ENCODE assay signal across 1 mouse cellular context in the genomic region with DNA sequence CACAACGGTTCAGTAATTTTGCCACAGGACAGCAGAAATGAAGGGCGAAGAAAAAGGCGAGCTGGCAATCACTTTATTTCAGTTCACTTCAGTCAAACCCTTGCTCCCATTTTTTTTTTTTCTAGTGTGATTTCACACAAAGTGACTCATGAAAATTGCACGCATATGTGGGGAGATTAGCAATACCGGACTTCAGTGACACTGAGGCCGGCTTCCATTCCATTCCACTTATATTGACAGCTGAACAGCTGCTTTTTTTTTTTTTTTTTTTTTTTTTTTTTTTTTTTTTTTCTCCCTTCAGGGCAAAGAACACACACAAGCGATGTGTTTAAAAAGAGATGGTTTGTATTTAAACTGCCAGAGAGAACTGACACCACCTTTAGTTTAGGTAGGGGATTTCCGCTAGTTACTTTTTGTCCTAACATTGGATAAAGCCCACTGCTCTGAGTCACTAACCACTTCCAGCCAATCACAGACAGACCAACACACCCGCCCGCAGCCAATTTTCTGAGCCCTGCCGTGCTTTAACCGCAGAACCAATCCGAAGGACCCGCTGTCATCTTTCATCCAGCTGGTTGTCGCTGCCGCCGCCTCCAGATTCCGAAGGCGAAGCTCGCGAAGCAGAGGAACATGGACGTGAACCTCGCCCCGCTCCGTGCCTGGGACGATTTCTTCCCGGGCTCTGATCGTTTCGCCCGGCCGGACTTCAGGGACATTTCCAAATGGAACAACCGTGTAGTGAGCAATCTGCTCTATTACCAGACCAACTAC.
TF ChIP-seq lines count a peak whose summit lies in the region.

TSS of gene Arl6ip5 (plus strand) at position 499 of the 771 bp plus-strand sequence.

TF ChIP-seq in CH12.LX, 34 proteins besides CTCF, POLR2A, EP300 and RAD21 (continued from another document):
- TF ChIP-seq TCF12 (IDR thresholded peaks at IDR 0.05; ENCODE audit: low read depth, low read length) (peak; percentile 74; the same call in 1 of the 2 replicates), ZNF384 (IDR thresholded peaks at IDR 0.05; ENCODE audit: low read depth, low read length) (peak; percentile 97), IRF4 (IDR thresholded peaks at IDR 0.05; ENCODE audit: low read depth, low read length) (peak; percentile 66; the same call in 1 of the 2 replicates), NRF1 (IDR thresholded peaks at IDR 0.05; ENCODE audit: low read depth, low read length) (no peak), ZMIZ1 (IDR thresholded peaks at IDR 0.05; ENCODE audit: low read depth, low read length) (no peak), MAX (IDR thresholded peaks at IDR 0.05; ENCODE audit: low read length) (peak; percentile 31; the same call in 1 of the 2 replicates), ELF1 (IDR thresholded peaks at IDR 0.05; ENCODE audit: low read depth, low read length) (peak; percentile 47; the same call in 1 of the 2 replicates), TBP (conservative IDR thresholded peaks at IDR 0.05; ENCODE audit: low read depth, low read length) (peak; percentile 79; the same call in 1 of the 2 replicates), NELFE (IDR thresholded peaks at IDR 0.05; ENCODE audit: low read depth, low read length) (0 out of 2 replicates have a peak, but pooled peaks have one; percentile 26), E2F4 (IDR thresholded peaks at IDR 0.05; ENCODE audit: insufficient replicate concordance, low read depth, low read length) (no peak), GABPA (IDR thresholded peaks at IDR 0.05; ENCODE audit: insufficient replicate concordance, low read depth, low read length) (no peak), POLR2AphosphoS2 (IDR thresholded peaks at IDR 0.05; ENCODE audit: low read depth, low read length) (no peak), CHD2 (IDR thresholded peaks at IDR 0.05; ENCODE audit: low read length) (no peak), CHD1 (IDR thresholded peaks at IDR 0.05; ENCODE audit: low read depth, low read length) (no peak), SIN3A (IDR thresholded peaks at IDR 0.05; ENCODE audit: low read length) (peak; percentile 96), MEF2A (IDR thresholded peaks at IDR 0.05; ENCODE audit: borderline replicate concordance, low read depth, low read length) (peak; percentile 74), RCOR1 (conservative IDR thresholded peaks at IDR 0.05; ENCODE audit: low read depth, low read length) (no peak), SMC3 (IDR thresholded peaks at IDR 0.05; ENCODE audit: low read depth, low read length) (no peak; the same call in 1 of the 2 replicates), JUND (conservative IDR thresholded peaks at IDR 0.05; ENCODE audit: low read depth, low read length) (peak; percentile 61; the same call in 1 of the 2 replicates), ETS1 (conservative IDR thresholded peaks at IDR 0.05; ENCODE audit: low read depth, low read length) (peak; percentile 57; the same call in 1 of the 2 replicates), ZC3H11A (IDR thresholded peaks at IDR 0.05; ENCODE audit: low read depth, low read length) (no peak), KAT2A (IDR thresholded peaks at IDR 0.05; ENCODE audit: insufficient replicate concordance, low read length) (no peak), MAFK (IDR thresholded peaks at IDR 0.05; ENCODE audit: insufficient replicate concordance, low read length) (no peak), MXI1 (IDR thresholded peaks at IDR 0.05; ENCODE audit: low read depth, low read length) (peak; percentile 19; the same call in 1 of the 2 replicates), HCFC1 (IDR thresholded peaks at IDR 0.05; ENCODE audit: low read depth, low read length) (peak; percentile 71), PAX5 (IDR thresholded peaks at IDR 0.05; ENCODE audit: low read length) (no peak)
